Mouse (Mus musculus) urinary bladder, postnatal 25 days (tissue): ENCODE results near the gene Olfr704.
"Not testable (repeated sequence)": the region's sequence is repeated elsewhere in the genome, so short reads cannot be mapped to it uniquely, and the experiment has no call there.

Experiments
- DNase-seq: peaks from one replicate; pipeline ENCODE4 v3.0.0; 2022; ENCODE audit warnings: low spot score

Gene Olfr704

GRCm38 (mm10) chr7:106862885-106863284, at the start of gene Olfr704:
TSS of gene Olfr704 (plus strand) at chr7:106863185.
- no peak for DNase-seq

- DNase-seq = no peak
These were observed 49.2 kb upstream of the Olfr704 start, which contains the start of gene Olfr701 for GRCm38 (mm10) chr7:106813829-106814228. TSS of gene Olfr701 (plus strand) at chr7:106814129.

- DNase-seq = no peak
These were observed 47.2 kb upstream of the Olfr704 start for GRCm38 (mm10) chr7:106815775-106816174.

- no peak for DNase-seq
These were observed 44.6 kb upstream of the Olfr704 start for GRCm38 (mm10) chr7:106818414-106818813.

GRCm38 (mm10) chr7:106833793-106834192, 29.2 kb upstream of the Olfr704 start, which contains the start of gene Olfr702:
TSS of gene Olfr702 (minus strand) at chr7:106833893.
- no peak for DNase-seq

- no peak for DNase-seq
These were observed 19.9 kb upstream of the Olfr704 start, which contains the start of gene Olfr703 for GRCm38 (mm10) chr7:106843060-106843459. TSS of gene Olfr703 (plus strand) at chr7:106843360.

- DNase-seq = no peak
These were observed 13.8 kb downstream of the Olfr704 start, which contains the start of gene Olfr705 for GRCm38 (mm10) chr7:106876791-106877190. TSS of gene Olfr705 (minus strand) at chr7:106876891.

GRCm38 (mm10) chr7:106888062-106888461, 25.1 kb downstream of the Olfr704 start, which contains the start of gene Olfr706:
TSS of gene Olfr706 (minus strand) at chr7:106888162.
- no peak for DNase-seq

- not testable (repeated sequence) for DNase-seq
These were observed 38.2 kb downstream of the Olfr704 start, which contains the start of gene Olfr707 for GRCm38 (mm10) chr7:106901141-106901540. TSS of gene Olfr707 (minus strand) at chr7:106901241.

GRCm38 (mm10) chr7:106907676-106908075, 44.7 kb downstream of the Olfr704 start, which contains the start of gene Olfr1532-ps1:
TSS of gene Olfr1532-ps1 (plus strand) at chr7:106908001.
- no peak for DNase-seq
